Mouse (Mus musculus): ENCODE measurements around the gene Cript.

GRCm38 (mm10) chr17:87051652-87052051 is 26.3 kb downstream of the Cript start:
- TF ChIP-seq CTCF (IDR thresholded peaks at IDR 0.05; ENCODE audit: control insufficient read depth, insufficient read depth, low read length) (no peak), POLR2A (IDR thresholded peaks at IDR 0.05; ENCODE audit: borderline replicate concordance, control insufficient read depth, low read depth, low read length) (no peak)

Measured in bone marrow, adult 2 months (tissue).